Mouse (Mus musculus) small intestine, adult 2 months (tissue): ENCODE results near the gene Ankrd27.
"Not testable (repeated sequence)": the region's sequence is repeated elsewhere in the genome, so short reads cannot be mapped to it uniquely, and the experiment has no call there.

Experiments
- CTCF ChIP-seq: fragments of 200-500 bp; IDR thresholded peaks from 2 replicates; pipeline ENCODE4 v1.5.1; 2012; ENCODE audit warnings: low read depth, mild to moderate bottlenecking, control low read depth, inconsistent platforms, low read length, moderate library complexity, mixed read lengths; ENCODE audit not compliant: insufficient replicate concordance, insufficient read length; ENCODE audit errors: extremely low read depth
- POLR2A ChIP-seq: fragments of 200-500 bp; IDR thresholded peaks from 2 replicates; pipeline ENCODE4 v1.6.1; 2012; ENCODE audit warnings: low read depth, mild to moderate bottlenecking, control low read depth, inconsistent platforms, low read length, moderate library complexity

DNA sequence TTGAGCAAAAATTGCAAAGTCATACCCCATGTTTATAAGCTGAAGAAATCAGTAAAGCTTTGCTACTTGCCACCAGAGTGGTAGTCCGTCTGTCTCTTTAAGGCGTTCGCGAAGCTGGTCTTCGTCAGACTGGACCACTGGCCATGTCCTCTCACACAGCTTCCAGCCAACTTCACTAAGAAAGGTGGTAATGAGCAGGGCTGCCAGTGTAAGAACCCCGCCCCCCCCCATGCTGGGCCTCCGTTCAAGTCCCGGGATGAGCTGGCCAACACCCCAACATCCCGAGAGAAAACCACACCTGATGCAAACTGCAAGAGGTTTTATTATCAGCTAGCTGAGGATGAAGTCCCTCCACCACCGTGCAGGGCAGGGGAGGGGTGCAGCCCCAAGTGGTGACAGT, 21.2 kb upstream of the Ankrd27 start:
- TF ChIP-seq POLR2A, CTCF: not testable (repeated sequence)
